9 mouse cellular contexts compared by ENCODE assay signal in the genomic region with DNA sequence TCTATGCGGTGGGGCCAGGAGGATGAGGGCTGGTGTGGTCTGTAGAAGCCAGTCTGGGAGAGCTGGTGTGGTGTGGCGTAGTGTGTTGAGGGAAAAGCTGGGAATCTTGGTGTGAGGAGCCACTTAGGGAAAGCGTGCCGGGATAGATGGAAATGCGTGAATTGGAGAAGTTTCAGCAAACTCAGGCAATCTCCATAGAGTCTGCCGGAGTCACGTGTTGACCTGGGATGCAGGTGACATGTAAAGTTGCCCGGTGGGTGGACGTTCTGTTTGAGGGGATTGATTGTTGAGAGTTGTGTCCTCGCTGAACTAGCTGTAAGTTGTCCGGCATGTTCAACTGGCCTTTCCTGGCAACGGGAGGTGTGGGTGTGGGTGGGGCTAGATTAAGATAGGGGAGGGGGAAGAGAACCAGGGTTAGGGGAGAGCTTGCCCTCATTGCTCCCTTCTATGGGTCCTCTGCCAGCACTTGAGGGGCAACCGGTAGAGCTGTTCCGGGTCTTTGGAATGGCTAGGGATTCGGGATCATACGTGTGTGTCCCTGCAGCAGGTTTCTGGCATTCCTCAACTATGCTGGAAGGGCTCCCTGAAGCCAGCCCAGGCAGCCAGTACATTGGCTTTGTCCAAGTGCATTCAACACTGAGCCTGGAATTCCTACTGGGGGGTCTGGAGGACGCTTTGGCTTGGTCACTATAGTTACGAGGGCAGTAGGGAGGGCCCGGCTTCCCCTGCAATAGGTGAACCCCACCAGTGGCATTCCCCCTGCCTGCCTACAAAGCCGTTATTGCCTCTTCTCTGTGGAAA. TPM values are rescaled to one million over a fixed set of nuclear protein-coding genes. Genes with fewer than 3 reads are reported as not detected.
DNase-seq lines count a peak whose midpoint lies in the region; ATAC-seq and TF ChIP-seq lines count a peak whose summit lies in the region.
"Had no signal": no experiment of that assay in that cellular context is flagged by ENCODE, and none has a peak within 500 bp of the region (broad histone marks: within the 10 kb centered on the region; RNA-seq: fewer than 3 reads in every experiment).

No protein-coding gene starts in this region.

- peak overlapping the region; percentile 64 for H3K9ac ChIP-seq in heart, embryonic 12.5 days
- peak overlapping the region; percentile 48 for H3K9ac ChIP-seq in hindbrain, embryonic 14.5 days
- peak overlapping the region; percentile 71 for H3K9ac ChIP-seq in midbrain, embryonic 13.5 days (replicated peaks)

- no peak for TF ChIP-seq POLR2A in cerebellum, adult 2 months (IDR thresholded peaks at IDR 0.05; ENCODE audit: borderline replicate concordance, insufficient read depth, low read length)

- 9% methylated on average over 20 of the region's 20 CpGs for WGBS in heart, embryonic 12.5 days
- 5% methylated on average over 20 of the region's 20 CpGs for WGBS in hindbrain, embryonic 14.5 days
- WGBS in midbrain, embryonic 13.5 days = 1% methylated on average over 20 of the region's 20 CpGs
- 40% methylated on average over 20 of the region's 20 CpGs for WGBS in cerebellum, adult 2 months

- H3K27ac ChIP-seq in heart, embryonic 12.5 days (ENCODE audit: poor library complexity, severe bottlenecking) = peak overlapping the region; percentile 62
- H3K27ac ChIP-seq in hindbrain, embryonic 14.5 days = peak overlapping the region; percentile 65; the same call in 1 of the 2 replicates
- H3K27ac ChIP-seq in midbrain, embryonic 13.5 days = peak overlapping the region; percentile 84
- no peak overlapping the region for H3K27ac ChIP-seq in cerebellum, adult 2 months (ENCODE audit: insufficient read depth, low read length)

- no peaks in the 10 kb centered on the region for H3K36me3 ChIP-seq in heart, embryonic 12.5 days
- no peaks in the 10 kb centered on the region for H3K36me3 ChIP-seq in hindbrain, embryonic 14.5 days (replicated peaks; ENCODE audit: control insufficient read depth, insufficient read depth)
- H3K36me3 ChIP-seq in midbrain, embryonic 13.5 days = no peaks in the 10 kb centered on the region

- no peaks in the 10 kb centered on the region; the same call in 1 of the 2 replicates for H3K27me3 ChIP-seq in heart, embryonic 12.5 days (replicated peaks)
- H3K27me3 ChIP-seq in hindbrain, embryonic 14.5 days (ENCODE audit: control insufficient read depth, insufficient read depth, low read length) = no peaks in the 10 kb centered on the region
- no peaks in the 10 kb centered on the region for H3K27me3 ChIP-seq in midbrain, embryonic 13.5 days
- no peaks in the 10 kb centered on the region for H3K27me3 ChIP-seq in cerebellum, adult 2 months (ENCODE audit: control insufficient read depth, insufficient read depth, low read length)

- H3K4me1 ChIP-seq in heart, embryonic 12.5 days (replicated peaks) = peaks cover 65% of the 10 kb centered on the region
- H3K4me1 ChIP-seq in hindbrain, embryonic 14.5 days (replicated peaks; ENCODE audit: control insufficient read depth, insufficient read depth, low read length) = peaks cover 32% of the 10 kb centered on the region
- peaks cover 60% of the 10 kb centered on the region for H3K4me1 ChIP-seq in midbrain, embryonic 13.5 days (replicated peaks)
- peaks cover 13% of the 10 kb centered on the region for H3K4me1 ChIP-seq in cerebellum, adult 2 months (ENCODE audit: control insufficient read depth, insufficient read depth, low read length)

- no peaks in the 10 kb centered on the region for H3K9me3 ChIP-seq in heart, embryonic 12.5 days (replicated peaks)
- no peaks in the 10 kb centered on the region for H3K9me3 ChIP-seq in hindbrain, embryonic 14.5 days (ENCODE audit: control insufficient read depth, low read length)
- no peaks in the 10 kb centered on the region for H3K9me3 ChIP-seq in midbrain, embryonic 13.5 days

- no peak for ATAC-seq in heart, embryonic 12.5 days (ENCODE audit: insufficient number of reproducible peaks, low FRiP score)
- ATAC-seq in hindbrain, embryonic 14.5 days (ENCODE audit: low FRiP score) = no peak
- 0 out of 2 replicates have a peak, but pooled peaks have one; percentile 3 for ATAC-seq in midbrain, embryonic 13.5 days

- TF ChIP-seq CTCF in cerebellum, adult 2 months (IDR thresholded peaks at IDR 0.05; ENCODE audit: borderline replicate concordance, insufficient read depth, low read depth, low read length) = no peak

- H3K4me2 ChIP-seq in heart, embryonic 12.5 days = peak overlapping the region; percentile 82
- H3K4me2 ChIP-seq in hindbrain, embryonic 14.5 days (replicated peaks) = peak overlapping the region; percentile 46
- peak overlapping the region; percentile 59 for H3K4me2 ChIP-seq in midbrain, embryonic 13.5 days (replicated peaks)

- peak overlapping the region; percentile 50 for H3K4me3 ChIP-seq in heart, embryonic 12.5 days
- peak overlapping the region; percentile 32 for H3K4me3 ChIP-seq in hindbrain, embryonic 14.5 days (replicated peaks; ENCODE audit: low read length)
- peak overlapping the region; percentile 48 for H3K4me3 ChIP-seq in midbrain, embryonic 13.5 days (replicated peaks)
- no peak overlapping the region for H3K4me3 ChIP-seq in cerebellum, adult 2 months (replicated peaks; ENCODE audit: insufficient read depth, low read depth, low read length)

- no peak for DNase-seq in heart, adult 9 months (ENCODE audit: low spot score in 2 of 2)
- DNase-seq in Muller cell, postnatal 12 days (ENCODE audit: inconsistent ontology term) = peak; percentile 64
- DNase-seq in hindbrain, embryonic 14.5 days (ENCODE audit: low spot score) = no peak
- DNase-seq in frontal cortex, postnatal 10 days (ENCODE audit: low spot score in 2 of 2) = no peak
- DNase-seq in adrenal gland, adult 8-10 months = no peak
- no peak for DNase-seq in cerebellum, adult 2 months
- DNase-seq: B cell, adult 2 months had no signal

RNA-seq across cellular contexts. Expression of gene Crb2, which starts 0.8 kb away (rescaled TPM):
- 7.6 and 9.1 TPM in 2 replicates for polyA plus RNA-seq in heart, embryonic 12.5 days (2016; fragmentation: Nextera tagmentation; extraction: Ambion mirVana)
- polyA plus RNA-seq in hindbrain, embryonic 14.5 days (2014; fragmentation: Nextera tagmentation; extraction: Ambion mirVana) = 4.5 and 6.3 TPM in 2 replicates
- 8.5 and 10.3 TPM in 2 replicates for polyA plus RNA-seq in midbrain, embryonic 13.5 days (2015; fragmentation: Nextera tagmentation; extraction: Ambion mirVana)
- total RNA-seq in adrenal gland, adult 8-10 months (2022) = 1 to 10 TPM in 1 of 4 experiments, under 1 TPM in 3; 0.20 to 1.1 (median 0.57) TPM
- polyA plus RNA-seq in cerebellum, adult 2 months (2012; rRNA removed) = 1.1 and 1.4 TPM in 2 replicates
